Mouse (Mus musculus) hindlimb bud, embryonic 11.5 days (tissue): ENCODE data around the gene Col8a1.

Source experiments
- DNase-seq: peaks from one replicate; pipeline ENCODE4 v3.0.0-alpha.2; 2012; ENCODE audit warnings: low read depth, low spot score; ENCODE audit errors: extremely low spot score

Gene Col8a1

DNA sequence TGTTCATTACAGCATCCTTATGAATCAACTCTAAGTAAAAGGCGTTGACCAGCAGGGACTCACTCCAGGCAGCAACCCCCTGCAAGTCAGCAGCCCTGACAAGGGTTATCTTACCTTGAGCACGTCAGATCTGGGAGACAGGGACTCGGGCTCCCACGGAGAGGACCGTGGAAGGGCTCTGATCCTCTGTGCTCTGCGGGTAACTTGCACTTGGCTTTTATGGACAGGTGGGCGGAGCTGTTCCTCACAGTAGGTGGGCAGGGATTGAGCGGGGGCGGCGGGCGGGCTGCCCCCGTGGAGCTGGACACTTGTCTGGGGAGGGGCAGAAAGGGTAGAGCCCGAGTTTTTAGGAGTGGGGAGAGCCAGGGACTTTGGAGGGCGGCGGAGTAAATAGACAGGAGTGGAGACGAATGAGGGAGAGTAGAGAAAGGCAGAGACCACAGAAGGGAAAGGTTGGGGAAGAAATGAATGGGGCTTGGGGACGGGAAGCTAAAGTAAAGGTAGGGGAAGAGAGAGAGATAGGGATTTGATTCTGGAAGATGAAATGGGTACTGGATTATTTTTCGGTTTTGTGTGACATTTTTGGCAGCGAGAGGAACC lies at the start of gene Col8a1:
Gene Col8a1 (minus strand): TSS at position 212 of the 600 bp plus-strand sequence.
- DNase-seq: no peak

DNA sequence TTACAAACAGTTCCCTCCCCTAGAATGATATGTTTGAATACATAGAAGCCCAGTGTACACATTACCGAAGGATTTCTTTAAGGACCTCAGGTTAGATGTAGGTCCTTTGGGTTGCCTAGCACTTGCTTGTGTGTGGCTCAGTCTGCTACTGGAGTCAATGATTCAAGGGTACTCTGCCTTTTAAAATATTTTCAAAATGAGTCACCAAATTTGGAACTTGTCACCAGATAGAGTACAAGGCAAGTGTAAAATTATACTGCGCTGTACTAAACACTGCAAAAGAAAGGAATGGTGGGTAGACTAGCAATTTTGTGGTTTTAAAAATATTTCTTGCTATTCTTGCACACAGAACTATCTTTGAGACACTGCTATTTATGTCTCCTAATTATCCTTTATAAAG lies 47.3 kb upstream of the Col8a1 start:
- DNase-seq: no peak

DNA sequence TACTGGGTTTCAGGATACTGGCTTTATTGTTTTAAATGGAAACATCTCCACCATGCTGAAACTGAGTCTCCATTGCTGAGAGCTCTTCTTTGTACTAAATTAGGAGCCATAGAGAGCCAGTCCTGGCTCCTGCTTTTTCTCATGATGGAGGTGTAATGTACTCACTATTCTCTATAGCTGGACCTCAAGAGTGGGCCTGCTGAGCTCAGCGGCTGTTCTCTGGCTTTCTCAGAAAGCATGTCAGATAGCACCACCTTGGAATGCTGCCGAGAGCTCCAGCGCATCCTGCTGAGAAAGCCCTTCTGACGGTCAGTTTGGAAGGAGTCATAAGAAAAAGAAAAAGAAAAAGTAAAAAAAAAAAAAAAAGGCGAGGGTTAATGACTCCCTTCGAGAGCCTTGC lies 41.8 kb upstream of the Col8a1 start:
- DNase-seq: no peak

DNA sequence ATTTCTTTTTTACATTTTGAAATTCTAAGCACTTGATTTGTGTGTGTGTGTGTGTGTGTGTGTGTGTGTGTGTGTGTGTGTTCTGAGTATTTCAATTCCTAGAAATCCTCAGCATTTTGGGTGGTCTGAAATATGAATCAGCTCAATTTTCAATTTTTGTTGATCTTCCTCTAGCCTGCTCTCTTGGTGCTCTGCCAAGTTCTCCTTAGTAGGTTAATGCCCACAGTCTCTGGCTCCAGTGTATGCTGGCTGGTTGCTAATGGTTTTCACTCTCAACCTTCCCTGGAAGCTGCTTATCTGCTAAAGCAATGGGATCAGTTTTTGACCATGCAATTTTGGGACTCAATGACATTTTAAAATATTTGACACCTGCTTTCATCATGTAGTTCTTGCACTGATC lies 24.5 kb upstream of the Col8a1 start:
- DNase-seq: no peak

DNA sequence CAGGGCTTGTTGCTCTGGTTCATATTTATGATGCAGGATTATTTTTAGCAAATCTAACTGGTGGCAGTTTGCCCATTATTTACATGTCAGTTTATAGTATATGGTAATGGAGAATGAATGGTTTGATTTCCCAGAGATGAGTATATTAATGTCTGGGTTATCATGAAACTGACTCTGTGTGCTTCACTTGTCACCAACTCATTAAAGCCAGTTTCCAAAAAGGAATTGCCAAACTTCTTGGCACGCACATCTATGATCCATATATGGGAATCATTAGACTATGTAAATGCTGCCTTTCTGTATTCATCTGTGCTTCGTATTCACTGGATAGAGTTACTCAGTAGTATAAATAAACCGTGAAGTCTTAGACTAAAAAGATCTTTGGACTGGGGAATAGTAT lies 11.1 kb upstream of the Col8a1 start:
- no peak for DNase-seq

DNA sequence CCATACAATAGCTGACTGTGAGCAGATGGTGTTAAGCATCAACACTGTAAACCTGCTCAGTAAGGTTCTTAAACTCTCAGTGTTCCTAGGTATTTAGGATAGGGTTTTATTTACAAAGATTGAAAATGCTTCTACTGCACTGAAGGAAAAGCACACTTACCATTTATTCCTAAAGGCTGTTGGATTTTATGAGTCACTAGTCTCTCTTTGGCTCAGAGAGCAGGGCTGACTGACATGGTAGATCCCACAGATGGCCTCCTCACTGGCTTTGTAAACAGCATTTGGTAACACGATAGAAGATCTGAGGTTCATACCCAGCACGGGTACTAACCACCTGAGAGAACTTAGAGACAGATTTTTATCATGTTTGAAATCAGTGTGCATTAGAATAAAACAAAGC lies 5.3 kb upstream of the Col8a1 start:
- DNase-seq: no peak

DNA sequence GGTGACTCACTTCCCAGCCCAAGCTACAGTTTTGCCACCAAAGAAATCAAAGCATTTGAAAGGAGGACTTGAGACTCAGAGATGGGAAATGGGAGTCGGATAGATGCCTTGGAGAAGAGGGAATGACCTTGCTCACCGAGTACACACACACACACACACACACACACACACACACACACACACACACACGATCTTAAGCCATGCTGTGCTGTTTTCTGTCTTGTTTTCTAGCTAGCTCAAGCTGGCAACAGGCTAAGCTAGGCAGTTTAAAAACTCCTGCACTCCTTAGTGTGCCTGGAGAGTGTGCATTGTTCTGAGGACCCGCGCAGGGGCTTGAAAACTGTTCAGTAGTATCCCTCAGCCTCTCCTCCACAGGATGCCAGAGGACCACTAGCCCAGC lies 1.2 kb upstream of the Col8a1 start:
- DNase-seq: no peak

DNA sequence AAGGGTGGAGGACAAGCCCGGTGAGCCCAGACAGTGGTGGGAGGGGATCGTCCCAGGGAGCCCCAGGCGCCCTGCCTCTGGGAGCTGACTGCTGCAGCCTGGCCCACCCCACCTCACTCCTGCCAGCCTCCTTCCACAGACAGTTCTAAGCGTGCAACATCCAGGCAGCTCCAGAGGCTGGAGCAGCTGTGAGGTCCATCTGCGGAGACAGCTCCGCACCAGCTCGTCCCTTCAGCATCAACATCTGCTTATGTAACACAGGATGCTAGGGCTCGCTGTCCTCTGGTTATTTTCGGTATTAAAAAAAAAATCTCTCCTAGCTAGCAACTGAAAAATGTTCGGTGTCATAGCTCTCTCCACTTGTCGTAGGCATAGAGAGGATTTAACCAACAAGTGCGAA lies 704 bp upstream of the Col8a1 start:
- no peak for DNase-seq

DNA sequence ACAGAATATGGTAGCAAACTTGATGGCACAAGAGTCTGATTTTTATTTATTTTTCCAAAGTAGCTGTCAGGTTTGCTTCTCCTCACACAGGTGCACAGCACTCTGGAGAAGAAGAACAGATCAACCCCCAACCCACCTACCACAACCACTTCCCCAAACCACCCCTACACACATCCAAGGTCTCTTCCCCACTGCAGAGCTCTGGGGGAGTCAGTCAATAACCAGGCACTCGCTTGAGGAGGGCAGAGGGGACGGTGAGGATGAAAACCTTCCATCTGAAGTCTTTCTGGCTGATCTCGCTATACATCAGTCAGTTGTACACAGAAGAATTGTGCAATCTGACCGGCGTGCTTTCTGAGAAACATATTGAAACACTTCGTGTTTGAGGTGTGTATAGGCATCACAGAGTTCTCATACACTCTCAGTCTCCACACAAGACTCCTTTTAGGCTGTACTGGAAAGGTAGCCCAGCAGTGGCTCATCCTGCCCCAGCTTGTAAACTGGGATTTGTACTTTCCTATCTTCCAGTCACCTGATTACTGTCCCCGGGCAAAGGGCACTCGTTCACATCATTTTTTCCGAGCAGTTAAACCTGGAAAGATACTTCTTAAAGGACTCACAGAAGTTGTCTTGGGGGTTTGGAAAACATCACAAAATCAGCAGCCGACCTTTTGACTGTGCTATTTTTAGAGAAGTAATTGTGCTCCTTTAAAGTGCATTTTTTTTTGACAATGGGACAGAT lies 827 bp downstream of the Col8a1 start:
- DNase-seq: no peak

DNA sequence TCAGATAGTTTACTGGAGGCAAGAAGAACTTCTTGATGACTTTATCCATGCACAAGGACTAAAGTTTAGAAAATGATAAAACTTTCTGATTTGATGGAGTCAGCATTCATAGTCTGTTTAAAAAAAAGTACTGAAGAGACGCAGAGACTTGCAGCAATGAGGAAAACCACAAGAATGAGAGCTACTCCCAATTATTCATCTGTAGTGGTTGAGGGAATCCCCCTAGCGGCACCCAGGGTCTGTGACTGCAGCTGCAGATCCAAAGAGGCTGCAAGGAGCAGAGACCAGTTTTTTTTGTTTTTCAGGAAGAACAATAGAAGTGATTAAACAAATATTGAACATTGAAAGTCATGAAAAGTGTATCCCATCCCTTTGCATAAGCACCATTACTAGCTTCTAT lies 4.0 kb downstream of the Col8a1 start:
- no peak for DNase-seq

DNA sequence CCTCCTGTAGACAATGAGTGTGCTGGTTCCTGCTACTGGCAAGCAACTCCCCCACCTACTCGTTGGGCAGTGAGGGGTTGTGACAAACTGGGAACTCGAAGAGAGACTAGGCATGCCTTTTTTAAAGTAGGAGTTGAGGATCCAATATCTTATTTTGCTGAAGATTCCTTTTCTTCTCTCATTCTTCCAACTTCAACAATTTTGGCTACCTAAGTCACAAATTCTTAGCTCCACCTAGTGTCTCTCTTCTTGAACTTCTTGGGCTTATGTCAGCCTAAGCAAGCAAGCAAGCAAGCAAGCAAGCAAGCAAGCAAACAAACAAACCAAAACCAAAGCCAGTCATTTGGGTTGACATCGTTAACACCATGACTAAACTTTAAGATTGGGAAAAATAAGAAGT lies 6.4 kb downstream of the Col8a1 start:
- DNase-seq: no peak

DNA sequence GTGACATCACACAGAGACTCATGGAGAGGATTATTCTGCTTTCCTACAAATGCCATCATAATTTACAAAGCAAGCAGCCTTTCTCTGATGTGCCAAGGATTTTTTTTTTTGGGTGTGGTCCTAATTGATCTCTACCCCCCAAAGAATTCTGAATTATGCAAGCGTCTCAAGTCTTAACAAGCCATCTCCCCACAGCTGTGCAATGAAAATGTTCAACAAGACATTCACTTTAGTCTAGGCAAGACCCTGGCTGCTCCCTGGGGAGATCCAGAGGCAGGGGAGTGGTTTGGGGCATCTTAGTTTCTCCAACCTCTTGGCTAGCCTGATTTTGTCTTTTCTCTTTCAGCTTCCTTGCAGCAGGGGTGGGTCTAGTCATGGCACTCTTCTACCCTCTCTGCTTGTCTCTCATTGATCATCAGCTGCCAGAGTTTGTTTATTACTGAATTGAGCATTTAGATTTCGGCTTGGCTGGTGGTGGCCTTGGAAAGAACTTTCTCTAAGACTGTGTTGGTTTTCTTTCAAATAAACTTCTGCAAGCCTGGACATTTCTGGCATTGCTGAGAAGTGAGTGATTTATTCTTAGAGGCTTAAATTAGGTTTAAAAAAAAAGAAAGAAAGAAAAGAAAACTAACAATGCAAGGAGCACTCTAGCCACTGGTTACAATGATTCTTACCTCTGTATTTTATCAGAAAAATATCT lies 7.0 kb downstream of the Col8a1 start:
- DNase-seq: no peak

DNA sequence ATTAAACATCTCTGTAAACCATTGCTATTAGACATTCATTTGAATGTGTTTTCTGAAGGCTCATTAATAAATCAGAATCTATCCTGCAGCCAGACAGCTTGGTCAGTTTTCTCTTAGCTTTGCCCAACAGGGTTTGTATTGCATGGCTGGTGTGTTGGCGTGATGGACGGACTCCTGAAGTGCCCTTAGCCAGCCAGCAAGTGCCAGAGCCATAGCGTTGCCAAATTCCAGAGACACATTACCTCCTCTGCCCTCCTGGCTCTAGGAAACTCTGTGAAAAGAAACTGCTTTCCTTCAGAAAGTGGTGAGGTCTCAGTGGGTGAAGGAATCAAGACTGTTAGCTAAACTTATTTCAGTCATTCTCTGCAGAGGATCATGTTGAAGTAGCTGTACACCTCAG lies 14.4 kb downstream of the Col8a1 start:
- DNase-seq: no peak

DNA sequence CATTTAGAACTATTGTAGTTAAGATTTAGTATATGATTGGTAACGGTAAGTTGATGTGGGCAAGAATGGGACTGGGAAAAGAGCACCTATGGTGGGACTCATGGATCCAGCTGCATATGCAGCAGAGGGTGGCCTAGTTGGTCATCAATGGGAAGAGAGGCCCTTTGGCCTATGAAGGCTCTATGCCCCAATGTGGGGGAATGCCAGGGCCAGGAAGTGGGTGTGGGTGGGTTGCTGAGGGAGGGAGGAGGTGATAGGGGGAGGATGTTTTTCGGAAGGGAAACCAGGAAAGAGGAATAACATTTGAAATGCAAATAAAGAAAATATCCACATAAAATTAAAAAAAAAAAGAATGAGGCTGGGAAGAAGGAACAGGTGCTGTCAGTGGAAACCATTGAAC lies 19.6 kb downstream of the Col8a1 start:
- no peak for DNase-seq

DNA sequence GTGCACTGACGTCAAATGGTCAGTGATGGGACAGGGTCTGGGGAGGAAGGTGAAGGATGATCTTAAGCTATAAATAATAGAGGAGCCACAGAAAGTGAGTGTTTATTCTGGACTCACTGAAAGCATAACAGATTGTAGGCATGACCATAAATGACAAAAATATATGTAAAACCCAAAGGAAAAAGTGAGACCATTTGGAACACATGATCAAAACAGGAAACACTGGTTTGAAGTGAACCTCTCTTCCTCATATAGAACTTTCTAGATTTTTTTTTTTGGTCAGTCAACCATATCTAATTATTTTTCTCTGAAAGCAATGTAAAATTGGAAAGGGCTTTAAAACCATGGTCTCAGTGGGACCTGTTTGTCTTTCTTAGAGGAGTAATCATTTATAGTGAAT lies 21.0 kb downstream of the Col8a1 start:
- no peak for DNase-seq

DNA sequence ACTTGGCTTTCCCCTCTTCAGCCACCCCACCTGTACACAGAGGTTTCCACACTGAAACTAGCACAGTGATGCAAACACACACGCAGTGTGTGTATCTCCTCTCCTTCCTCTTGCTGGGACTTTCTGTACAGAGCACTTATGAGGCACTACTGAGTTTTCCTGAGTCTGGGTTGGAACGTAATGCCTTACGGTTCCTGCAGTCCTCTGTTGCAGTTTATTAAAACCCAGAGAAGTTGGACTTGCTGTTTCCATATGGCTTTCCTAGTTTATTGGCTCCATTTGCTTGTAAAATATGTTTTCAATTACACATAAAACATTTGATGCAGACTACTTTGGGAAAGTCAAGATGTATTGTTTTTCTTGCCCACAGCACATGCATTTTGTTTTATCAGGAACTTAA lies 21.4 kb downstream of the Col8a1 start:
- peak; percentile 14 for DNase-seq

DNA sequence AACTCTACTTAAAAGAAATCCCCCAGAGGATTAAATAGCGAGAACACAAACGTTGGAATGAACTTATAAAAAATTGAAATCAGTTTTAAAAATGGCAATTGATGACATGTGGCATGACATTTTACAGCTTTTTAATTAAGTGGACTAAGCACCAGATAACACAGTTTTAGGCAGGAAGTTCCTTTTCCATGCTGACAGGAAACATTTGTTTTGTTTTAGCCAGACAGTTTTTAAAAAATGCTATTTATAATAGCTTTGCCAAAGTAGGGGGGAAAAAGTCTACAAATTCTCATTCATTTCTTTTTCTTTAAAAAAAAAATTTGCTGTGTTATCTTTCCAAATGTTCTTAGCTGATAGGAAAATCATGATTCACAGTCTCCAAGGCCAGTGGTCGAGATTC lies 29.6 kb downstream of the Col8a1 start:
- DNase-seq: no peak

DNA sequence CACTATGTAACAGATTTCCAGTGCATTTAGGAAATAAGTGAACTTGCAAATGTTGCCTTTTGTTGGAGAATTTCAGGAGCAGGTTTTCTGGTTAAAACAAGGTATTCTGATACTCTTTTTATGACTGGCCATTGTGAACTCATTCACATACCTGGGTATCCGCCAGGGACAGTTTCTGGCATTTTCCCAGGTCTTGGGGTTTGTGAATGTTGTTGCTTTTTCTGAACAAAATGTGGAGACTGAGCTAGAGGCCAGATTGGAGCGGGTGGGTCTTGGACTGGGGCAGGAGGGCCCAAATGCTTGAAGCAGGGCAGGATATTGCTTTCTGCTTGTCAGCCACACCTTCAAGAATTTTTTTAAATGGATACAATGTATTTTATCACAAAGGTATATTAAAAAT lies 35.6 kb downstream of the Col8a1 start:
- no peak for DNase-seq

DNA sequence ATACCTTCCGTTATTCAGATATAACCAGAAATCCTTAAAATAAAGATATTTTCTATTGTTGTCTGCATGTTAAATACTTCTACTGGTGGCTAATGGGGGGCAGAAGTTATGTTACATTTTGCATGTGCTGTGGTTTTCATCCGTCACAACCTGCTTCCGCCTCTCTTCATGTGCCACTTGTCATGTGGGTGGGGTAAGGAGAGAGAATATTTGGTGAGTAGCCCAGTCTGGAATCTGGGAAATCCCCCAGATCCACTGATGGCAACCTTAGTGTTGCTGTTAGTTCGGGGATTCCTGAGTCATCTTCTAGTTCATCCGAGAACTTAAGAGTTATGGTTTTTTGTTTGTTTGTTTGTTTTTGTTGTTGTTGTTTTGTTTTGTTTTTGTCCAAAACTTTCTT lies 55.8 kb downstream of the Col8a1 start:
- DNase-seq: no peak

DNA sequence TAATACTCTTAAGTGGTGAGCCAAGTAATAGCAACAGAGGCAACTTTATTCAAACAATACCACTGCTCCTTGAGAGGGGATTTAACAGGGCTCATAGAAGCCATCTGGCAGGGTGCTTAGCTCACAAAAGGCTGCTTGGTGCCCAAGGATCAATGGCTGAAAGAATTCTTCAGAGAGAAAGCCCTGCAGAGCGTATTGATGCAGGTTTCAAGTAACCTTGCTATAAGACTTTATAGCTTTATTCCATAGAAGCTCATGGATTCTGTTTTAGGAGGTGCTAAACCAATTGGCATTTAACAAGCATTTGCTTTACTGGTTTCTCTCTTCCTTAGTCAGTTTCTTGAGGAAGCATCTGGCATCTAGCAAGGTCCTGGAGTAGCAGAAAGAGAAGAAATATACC lies 59.8 kb downstream of the Col8a1 start:
- peak; percentile 49 for DNase-seq

DNA sequence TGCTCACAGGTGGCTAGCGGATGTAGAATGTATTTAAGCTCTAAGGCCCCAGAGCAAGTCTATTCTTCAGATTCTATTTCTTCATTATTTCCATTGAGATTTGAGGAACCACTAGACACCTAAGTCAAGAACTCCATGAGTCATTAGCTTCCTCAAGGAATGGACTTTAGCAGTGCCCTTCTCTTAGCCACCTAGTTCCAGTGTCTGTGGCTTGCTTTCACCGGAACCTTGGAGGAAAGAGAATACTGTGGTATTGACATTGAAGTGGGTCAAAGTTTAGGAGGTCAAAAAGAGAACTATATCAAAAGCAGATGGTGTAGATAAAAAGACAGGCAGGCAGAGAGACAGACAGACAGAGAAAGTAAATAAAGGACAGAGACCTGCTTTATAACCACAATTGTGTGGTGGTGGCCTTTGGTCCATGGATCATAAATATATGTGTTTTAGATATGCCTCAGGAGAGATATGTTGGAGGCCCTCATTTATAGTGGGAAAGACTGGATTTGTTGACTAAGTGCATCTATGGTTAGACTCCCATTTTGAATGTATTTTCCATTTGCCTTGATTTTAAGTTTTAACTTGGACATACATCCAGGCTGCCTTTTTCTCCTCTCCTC lies 60.5 kb downstream of the Col8a1 start:
- DNase-seq: no peak

DNA sequence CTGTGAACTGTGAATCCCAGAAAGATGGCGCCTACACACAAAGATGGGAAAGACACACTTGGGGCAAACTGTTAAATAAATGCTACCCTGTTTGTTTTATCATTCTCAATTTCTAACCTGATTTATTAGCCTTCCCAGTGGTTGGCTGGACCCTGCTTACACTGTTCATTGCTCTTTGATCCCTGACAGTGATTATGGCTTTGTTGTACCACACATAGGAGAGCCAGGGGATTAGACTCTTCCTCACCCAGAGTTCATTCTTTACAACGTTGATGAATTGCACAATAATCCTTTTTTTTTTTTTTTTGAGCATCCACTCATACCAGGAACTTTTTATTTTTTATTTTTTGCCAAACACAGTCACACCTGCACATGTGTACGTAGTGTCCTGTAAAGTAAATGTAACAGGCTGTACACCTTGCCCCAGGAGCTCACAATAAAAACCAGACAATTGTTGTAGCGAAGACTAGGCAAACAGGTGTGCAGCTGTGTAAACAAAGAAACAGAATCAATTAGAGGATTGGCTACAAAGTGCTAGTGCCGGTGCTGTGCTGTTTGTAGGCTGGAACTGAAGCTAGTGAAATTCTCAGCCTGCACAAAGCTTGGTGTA lies 68.6 kb downstream of the Col8a1 start:
- no peak for DNase-seq
